Mouse (Mus musculus) neural tube, postnatal 0 days (tissue): Measurements from ENCODE around the gene Slitrk4. TPM values are rescaled to one million over a fixed set of nuclear protein-coding genes. Genes with fewer than 3 reads are reported as not detected.

Source experiments
- polyA plus RNA-seq: library from polyadenylated mRNA; unstranded; fragments of >200 nt; fragmentation: Nextera tagmentation; extraction: Ambion mirVana; gene quantifications from 2 replicates; pipeline ENCODE4 v1.2.1, GENCODE M21; 2015

Gene Slitrk4
- polyA plus RNA-seq = 21.5 and 21.9 TPM in 2 replicates

DNA sequence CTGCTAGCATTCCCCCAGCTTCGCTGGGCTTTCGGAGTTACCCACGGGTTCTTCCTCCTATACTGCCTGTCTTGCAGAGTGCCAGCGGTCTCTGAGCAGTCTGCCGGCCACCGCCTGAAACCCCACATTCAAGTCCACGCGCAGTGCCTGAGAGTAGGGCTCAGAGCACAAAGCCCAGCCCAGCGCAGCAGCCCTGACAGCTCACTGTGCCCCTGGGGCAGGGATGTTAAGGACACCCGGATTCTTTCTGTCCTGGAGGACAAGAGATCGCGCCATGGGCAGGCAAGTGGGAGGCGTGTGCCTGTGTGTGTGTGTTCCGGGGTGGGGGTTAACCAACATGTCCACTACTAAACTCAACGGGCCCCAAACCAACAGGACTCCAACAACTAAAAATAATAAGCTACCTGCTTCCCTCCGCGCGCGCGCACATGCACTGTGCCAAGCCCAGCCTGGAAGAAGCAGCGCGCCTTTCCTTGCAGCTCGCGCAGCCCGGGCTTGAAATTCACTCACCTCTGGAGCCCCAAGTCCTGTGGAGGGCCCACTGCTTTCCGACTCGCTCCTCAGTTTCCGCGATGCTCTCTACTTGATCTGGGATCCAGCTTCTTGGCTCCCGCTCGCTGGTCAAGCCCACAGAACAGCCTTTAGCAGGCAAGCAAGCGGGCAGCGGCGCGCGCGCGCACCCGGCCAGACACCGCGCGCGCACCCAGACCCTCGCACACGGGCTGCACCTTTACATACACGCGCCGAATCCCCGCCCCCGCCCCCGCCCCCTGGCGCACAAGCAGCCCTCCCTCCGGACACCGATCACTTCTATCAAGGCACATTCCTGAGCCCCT is at the start of gene Slitrk4:
TSS of gene Slitrk4 (minus strand) at position 707 of the 836 bp plus-strand sequence.

Other genes with a start within 250 kb of the Slitrk4 start
- not detected in 2 replicates for gene Gm6760, start 124.8 kb downstream of the Slitrk4 start, polyA plus RNA-seq
- not detected in 2 replicates for gene 3830417A13Rik, start 103.4 kb downstream of the Slitrk4 start, polyA plus RNA-seq